Mouse (Mus musculus) limb, embryonic 12.5 days (tissue): ENCODE results near the gene Basp1. TPM values are rescaled to one million over a fixed set of nuclear protein-coding genes. Genes with fewer than 3 reads are reported as not detected.
"Not testable (repeated sequence)": the region's sequence is repeated elsewhere in the genome, so short reads cannot be mapped to it uniquely, and the experiment has no call there.

Experiments used
- ATAC-seq: fragments of 200-750 bp; cut with Nextera tagmentation; 2 replicates; pipeline ENCODE4 v1.8.0; 2017; ENCODE audit warnings: low read depth, moderate TSS enrichment; ENCODE audit not compliant: insufficient number of reproducible peaks, insufficient read depth, low FRiP score, low TSS enrichment
- H3K27ac ChIP-seq: fragments of 300-500 bp; sonication (generic); 2 replicates; pipeline ENCODE4 v1.5.1; 2016; ENCODE audit warnings: mild to moderate bottlenecking, moderate library complexity
- H3K27me3 ChIP-seq: fragments of 300-500 bp; sonication (generic); 2 replicates; pipeline ENCODE4 v1.6.1; 2016; ENCODE audit warnings: mild to moderate bottlenecking, moderate library complexity
- H3K36me3 ChIP-seq: fragments of 300-500 bp; sonication (generic); 2 replicates; pipeline ENCODE4 v1.6.1; 2016; ENCODE audit warnings: mild to moderate bottlenecking, moderate library complexity
- H3K4me1 ChIP-seq: fragments of 300-500 bp; sonication (generic); replicated peaks from 2 replicates; pipeline ENCODE4 v1.6.1; 2016
- H3K4me2 ChIP-seq: fragments of 300-500 bp; sonication (generic); 2 replicates; pipeline ENCODE4 v1.6.1; 2016; ENCODE audit warnings: mild to moderate bottlenecking, moderate library complexity
- H3K4me3 ChIP-seq: fragments of 300-500 bp; sonication (generic); replicated peaks from 2 replicates; pipeline ENCODE4 v1.5.1; 2016; ENCODE audit warnings: mild to moderate bottlenecking
- H3K9ac ChIP-seq: fragments of 300-500 bp; sonication (generic); replicated peaks from 2 replicates; pipeline ENCODE4 v1.6.1; 2016; ENCODE audit warnings: mild to moderate bottlenecking, moderate library complexity
- H3K9me3 ChIP-seq: fragments of 300-500 bp; sonication (generic); 2 replicates; pipeline ENCODE4 v1.6.1; 2016; ENCODE audit warnings: mild to moderate bottlenecking, moderate library complexity
- WGBS: fragments of 180-500 bp; shearing (Covaris S2); methylation state at CpG from one replicate; pipeline ENCODE4 v1.1.7; 2016; 5-methylcytosine and 5-hydroxymethylcytosine counted together
- polyA plus RNA-seq: library from polyadenylated mRNA; unstranded; fragments of >200 nt; fragmentation: Nextera tagmentation; extraction: Ambion mirVana; gene quantifications from 2 replicates; pipeline ENCODE4 v1.2.1, GENCODE M21; 2016

The Basp1 gene
- 71.4 and 113 TPM in 2 replicates for polyA plus RNA-seq

DNA sequence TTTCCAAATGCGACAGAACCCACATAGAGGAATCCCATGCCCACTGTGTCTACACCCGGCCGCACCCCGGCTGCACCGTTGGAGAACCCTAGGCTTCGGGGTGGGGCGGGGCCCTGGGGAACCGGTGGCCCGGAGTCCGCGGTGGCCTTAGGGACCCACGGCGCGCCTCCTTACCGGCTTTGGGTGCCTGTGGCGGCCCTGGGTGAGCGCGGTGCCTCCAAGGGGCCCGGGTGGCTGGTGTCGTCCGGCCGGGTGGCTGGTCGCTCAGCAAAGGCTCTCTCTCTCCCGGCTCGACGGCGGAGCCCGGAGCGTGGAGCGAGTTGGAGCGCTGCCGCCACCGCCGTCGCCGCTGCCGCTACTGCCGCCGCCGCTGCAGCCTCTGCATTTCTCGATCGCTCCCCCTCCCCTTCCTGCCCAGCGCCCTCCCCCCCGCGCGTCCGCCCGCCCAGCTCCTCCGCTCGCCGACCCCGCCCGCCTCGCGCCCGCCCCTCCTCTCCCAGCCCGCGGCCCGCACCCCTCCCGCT is at the start of gene Basp1:
Gene Basp1 (minus strand): TSS at position 387 of the 524 bp plus-strand sequence.
- WGBS = 2% methylated on average over 30 of the region's 60 CpGs
- Histone ChIP-seq H3K4me2 (peak within 1 kb of the TSS; percentile 81), H3K9me3 (no peaks in the 10 kb centered on the region), H3K27ac (peak within 1 kb of the TSS; percentile 96), H3K4me1 (no peaks in the 10 kb centered on the region; the same call in 1 of the 2 replicates), H3K4me3 (peak within 1 kb of the TSS; percentile 96), H3K27me3 (0 out of 2 replicates have a peak, but pooled peaks cover 5% of the 10 kb centered on the region), H3K9ac (peak within 1 kb of the TSS; percentile 94), H3K36me3 (no peaks in the 10 kb centered on the region)
- peak; percentile 46 for ATAC-seq

DNA sequence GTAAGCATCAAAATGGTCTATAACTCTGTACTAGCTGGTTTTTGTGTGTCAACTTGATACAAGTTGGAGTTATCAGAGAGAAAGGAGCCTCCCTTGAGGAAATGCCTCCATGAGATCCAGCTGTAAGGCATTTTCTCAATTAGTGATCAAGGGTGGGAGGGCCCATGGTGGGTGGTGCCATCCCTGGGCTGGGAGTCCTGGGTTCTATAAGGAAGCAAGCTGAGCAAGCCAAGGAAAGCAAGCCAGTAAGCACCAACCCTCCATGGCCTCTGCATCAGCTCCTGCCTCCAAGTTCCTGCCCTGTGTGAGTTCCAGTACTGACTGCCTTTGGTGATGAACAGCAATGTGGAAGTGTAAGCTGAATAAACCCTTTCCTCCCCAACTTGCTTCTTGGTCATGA is 49.5 kb upstream of the Basp1 start:
- not testable (repeated sequence) for H3K4me2 ChIP-seq, ATAC-seq, H3K27ac ChIP-seq, H3K27me3 ChIP-seq, H3K9me3 ChIP-seq, H3K4me3 ChIP-seq, H3K9ac ChIP-seq, H3K36me3 ChIP-seq
- peaks cover 20% of the 10 kb centered on the region for H3K4me1 ChIP-seq

GRCm38 (mm10) chr15:25462056-25462762 is 48.6 kb upstream of the Basp1 start:
- H3K27ac ChIP-seq = no peak overlapping the region
- WGBS = 15% methylated on average over 6 of the region's 6 CpGs
- no peaks in the 10 kb centered on the region for H3K36me3 ChIP-seq

DNA sequence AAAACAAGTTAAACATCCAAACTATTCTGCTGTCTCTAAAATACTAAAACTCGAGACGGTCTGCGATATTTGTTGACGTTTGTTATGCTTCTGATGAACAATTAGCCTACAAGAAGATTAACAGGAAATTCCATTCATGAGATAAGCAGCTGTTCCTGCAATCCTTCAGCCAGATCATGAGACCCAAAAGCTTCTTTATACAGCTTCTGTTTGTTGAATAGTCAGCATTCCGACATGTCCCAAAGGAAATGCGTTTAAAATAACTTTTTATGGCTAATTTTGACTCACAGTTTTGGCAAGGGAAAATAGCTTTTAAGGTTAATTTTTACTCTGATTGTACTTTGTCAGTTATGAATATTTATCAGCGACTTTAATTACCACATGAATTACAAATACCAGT is 46.3 kb upstream of the Basp1 start:
- ATAC-seq = no peak
- 69% methylated on average over 7 of the region's 7 CpGs for WGBS
- no peak overlapping the region for H3K4me2 ChIP-seq
- H3K36me3 ChIP-seq = no peaks in the 10 kb centered on the region
- H3K4me3 ChIP-seq = no peak overlapping the region
- peaks cover 23% of the 10 kb centered on the region for H3K4me1 ChIP-seq
- H3K27ac ChIP-seq = no peak overlapping the region
- H3K9ac ChIP-seq = no peak overlapping the region
- H3K9me3 ChIP-seq = no peaks in the 10 kb centered on the region
- no peaks in the 10 kb centered on the region for H3K27me3 ChIP-seq

More at GRCm38 (mm10) chr15:25462056-25462762, 48.6 kb upstream of the Basp1 start:
- H3K27me3 ChIP-seq = no peaks in the 10 kb centered on the region
- ATAC-seq = peak; percentile 52; the same call in 1 of the 2 replicates
- H3K9me3 ChIP-seq = no peaks in the 10 kb centered on the region
- H3K9ac ChIP-seq = no peak overlapping the region
- H3K4me2 ChIP-seq = no peak overlapping the region
- H3K4me3 ChIP-seq = no peak overlapping the region
- peaks cover 14% of the 10 kb centered on the region for H3K4me1 ChIP-seq

GRCm38 (mm10) chr15:25457421-25457820 is 43.9 kb upstream of the Basp1 start:
- H3K9me3 ChIP-seq = no peaks in the 10 kb centered on the region
- H3K4me1 ChIP-seq = peaks cover 27% of the 10 kb centered on the region
- no peak overlapping the region for H3K9ac ChIP-seq
- H3K36me3 ChIP-seq = no peaks in the 10 kb centered on the region
- H3K27me3 ChIP-seq = no peaks in the 10 kb centered on the region
- H3K27ac ChIP-seq = no peak overlapping the region
- no peak overlapping the region for H3K4me2 ChIP-seq
- WGBS = 81% methylated on average over 2 of the region's 2 CpGs
- no peak for ATAC-seq
- no peak overlapping the region for H3K4me3 ChIP-seq

DNA sequence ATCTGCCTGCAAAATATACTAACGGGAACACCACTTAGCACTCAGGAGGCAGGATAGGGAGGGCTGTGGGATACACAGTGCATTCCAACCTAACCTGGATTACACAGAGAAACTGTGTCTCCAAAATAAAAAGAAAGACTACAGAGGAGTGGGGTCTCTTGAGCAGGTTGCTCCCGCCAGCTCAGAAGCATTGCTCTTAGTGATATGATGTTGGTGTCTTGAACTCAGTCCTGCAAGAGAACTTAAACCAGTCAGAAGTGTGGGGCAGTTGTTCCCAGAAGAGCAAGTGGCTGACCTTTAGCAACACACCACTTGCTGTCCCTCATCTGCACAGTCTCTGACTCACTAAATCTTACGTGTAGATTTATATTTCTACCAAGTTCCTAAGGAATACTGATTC is 40.0 kb upstream of the Basp1 start:
- no peak overlapping the region for H3K4me3 ChIP-seq
- H3K9me3 ChIP-seq = no peaks in the 10 kb centered on the region
- no peak overlapping the region for H3K27ac ChIP-seq
- WGBS = 59% methylated on average over 3 of the region's 3 CpGs
- H3K27me3 ChIP-seq = no peaks in the 10 kb centered on the region
- H3K4me1 ChIP-seq = peaks cover 18% of the 10 kb centered on the region
- no peak for ATAC-seq
- no peaks in the 10 kb centered on the region for H3K36me3 ChIP-seq
- H3K4me2 ChIP-seq = no peak overlapping the region
- no peak overlapping the region for H3K9ac ChIP-seq

GRCm38 (mm10) chr15:25449348-25449747 is 35.8 kb upstream of the Basp1 start:
- Histone ChIP-seq H3K27ac (no peak overlapping the region), H3K4me1 (peaks cover 24% of the 10 kb centered on the region), H3K4me3 (no peak overlapping the region), H3K9ac (no peak overlapping the region), H3K36me3 (no peaks in the 10 kb centered on the region), H3K9me3 (no peaks in the 10 kb centered on the region), H3K27me3 (no peaks in the 10 kb centered on the region; the same call in 1 of the 2 replicates), H3K4me2 (no peak overlapping the region)
- WGBS = 16% methylated on average over 1 of the region's 1 CpGs
- no peak for ATAC-seq

- Histone ChIP-seq H3K4me2 (no peak overlapping the region), H3K27ac (no peak overlapping the region), H3K4me1 (peaks cover 24% of the 10 kb centered on the region), H3K27me3 (no peaks in the 10 kb centered on the region; the same call in 1 of the 2 replicates), H3K36me3 (no peaks in the 10 kb centered on the region), H3K9ac (no peak overlapping the region), H3K4me3 (no peak overlapping the region), H3K9me3 (no peaks in the 10 kb centered on the region)
- WGBS = 55% methylated on average over 4 of the region's 4 CpGs
- no peak for ATAC-seq
These were observed 35.3 kb upstream of the Basp1 start for GRCm38 (mm10) chr15:25448703-25449340.

DNA sequence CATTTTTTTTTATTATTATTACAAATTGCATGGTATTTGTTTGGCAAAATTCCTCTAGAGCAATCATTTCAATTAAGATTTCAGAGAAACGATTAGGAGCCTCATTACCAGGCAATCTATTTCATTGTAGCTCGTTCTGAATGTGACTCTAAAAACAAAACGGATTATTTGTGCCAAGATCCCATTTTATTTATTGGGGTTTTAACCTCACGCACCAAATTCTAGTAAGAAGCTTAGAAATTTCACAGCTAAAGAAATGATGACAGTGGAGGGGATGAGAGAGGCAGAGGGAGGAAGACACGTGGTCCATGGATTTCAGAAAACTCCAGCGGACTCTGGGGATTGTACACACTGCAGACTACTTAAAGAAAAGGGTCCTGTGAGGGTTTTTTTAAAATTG is 33.6 kb upstream of the Basp1 start:
- no peaks in the 10 kb centered on the region for H3K9me3 ChIP-seq
- H3K9ac ChIP-seq = no peak overlapping the region
- no peaks in the 10 kb centered on the region for H3K36me3 ChIP-seq
- no peak overlapping the region for H3K4me3 ChIP-seq
- no peaks in the 10 kb centered on the region; the same call in 1 of the 2 replicates for H3K27me3 ChIP-seq
- H3K4me1 ChIP-seq = peaks cover 16% of the 10 kb centered on the region
- no peak overlapping the region for H3K27ac ChIP-seq
- WGBS = 68% methylated on average over 6 of the region's 6 CpGs
- no peak overlapping the region for H3K4me2 ChIP-seq
- ATAC-seq = no peak

GRCm38 (mm10) chr15:25446155-25446487 is 32.6 kb upstream of the Basp1 start:
- WGBS = 28% methylated on average over 8 of the region's 8 CpGs
- H3K4me1 ChIP-seq = peaks cover 20% of the 10 kb centered on the region

More at GRCm38 (mm10) chr15:25446155-25446487, 32.6 kb upstream of the Basp1 start:
- Histone ChIP-seq H3K27me3 (no peaks in the 10 kb centered on the region; the same call in 1 of the 2 replicates), H3K9ac (0 out of 2 replicates have a peak overlapping the region, but pooled peaks have one; percentile 31), H3K27ac (no peak overlapping the region), H3K4me3 (0 out of 2 replicates have a peak overlapping the region, but pooled peaks have one; percentile 6), H3K36me3 (no peaks in the 10 kb centered on the region), H3K4me2 (peak overlapping the region; percentile 46), H3K9me3 (no peaks in the 10 kb centered on the region)
- ATAC-seq = no peak
